Mouse (Mus musculus) C2C12 (cell line): Measurements from ENCODE around the gene Cisd3. TPM values are rescaled to one million over a fixed set of nuclear protein-coding genes. Genes with fewer than 3 reads are reported as not detected.

Experiments
- H3K27me3 ChIP-seq: one replicate; pipeline ENCODE4 v1.6.1; 2011; ENCODE audit not compliant: control insufficient read depth, insufficient read depth, insufficient read length
- H3K36me3 ChIP-seq: one replicate; pipeline ENCODE4 v1.6.1; 2011; ENCODE audit not compliant: control insufficient read depth, insufficient read depth
- H3K4me3 ChIP-seq: one replicate; pipeline ENCODE4 v1.5.1; 2011; ENCODE audit warnings: mild to moderate bottlenecking, control low read depth; ENCODE audit not compliant: poor library complexity, insufficient read depth, severe bottlenecking
- H3K79me2 ChIP-seq: one replicate; pipeline ENCODE4 v1.6.1; 2011; ENCODE audit not compliant: control insufficient read depth, insufficient read depth
- H3K79me3 ChIP-seq: one replicate; pipeline ENCODE4 v1.6.1; 2011; ENCODE audit warnings: low read depth, control low read depth
- H3ac ChIP-seq: one replicate; pipeline ENCODE3; 2011; ENCODE audit warnings: low read depth; ENCODE audit not compliant: control insufficient read depth, insufficient read length
- CEBPB ChIP-seq: IDR thresholded peaks from one replicate; pipeline ENCODE4 v1.6.1; 2011; ENCODE audit warnings: low read depth, mild to moderate bottlenecking, control low read depth, moderate library complexity
- CTCF ChIP-seq: IDR thresholded peaks from one replicate; pipeline ENCODE4 v1.5.1; 2011; ENCODE audit not compliant: control insufficient read depth, insufficient read depth, insufficient read length
- FOSL1 ChIP-seq: IDR thresholded peaks from one replicate; pipeline ENCODE4 v1.8.0; 2011; ENCODE audit warnings: mild to moderate bottlenecking, low read length; ENCODE audit not compliant: poor library complexity, insufficient read depth, severe bottlenecking
- MAX ChIP-seq: IDR thresholded peaks from one replicate; pipeline ENCODE4 v1.6.1; 2011; ENCODE audit warnings: mild to moderate bottlenecking, control low read depth
- MYOD1 ChIP-seq: IDR thresholded peaks from one replicate; pipeline ENCODE4 v1.6.1; 2011; ENCODE audit warnings: low read depth; ENCODE audit not compliant: control insufficient read depth, insufficient read length
- MYOG ChIP-seq: IDR thresholded peaks from one replicate; pipeline ENCODE4 v1.6.1; 2011; ENCODE audit not compliant: control insufficient read depth, insufficient read length; ENCODE audit errors: extremely low read depth
- USF1 ChIP-seq: IDR thresholded peaks from one replicate; pipeline ENCODE4 v1.6.1; 2011; ENCODE audit warnings: low read depth, mild to moderate bottlenecking, control low read depth, moderate library complexity
- polyA plus RNA-seq: library from polyadenylated mRNA; unstranded; fragments of >200 nt; fragmentation: generic; extraction: Trizol; gene quantifications from one replicate; pipeline ENCODE4 v1.2.1, GENCODE M21; 2012; ENCODE audit warnings: missing spikeins

The Cisd3 gene
- polyA plus RNA-seq, 1 experiment, result 110 TPM

DNA sequence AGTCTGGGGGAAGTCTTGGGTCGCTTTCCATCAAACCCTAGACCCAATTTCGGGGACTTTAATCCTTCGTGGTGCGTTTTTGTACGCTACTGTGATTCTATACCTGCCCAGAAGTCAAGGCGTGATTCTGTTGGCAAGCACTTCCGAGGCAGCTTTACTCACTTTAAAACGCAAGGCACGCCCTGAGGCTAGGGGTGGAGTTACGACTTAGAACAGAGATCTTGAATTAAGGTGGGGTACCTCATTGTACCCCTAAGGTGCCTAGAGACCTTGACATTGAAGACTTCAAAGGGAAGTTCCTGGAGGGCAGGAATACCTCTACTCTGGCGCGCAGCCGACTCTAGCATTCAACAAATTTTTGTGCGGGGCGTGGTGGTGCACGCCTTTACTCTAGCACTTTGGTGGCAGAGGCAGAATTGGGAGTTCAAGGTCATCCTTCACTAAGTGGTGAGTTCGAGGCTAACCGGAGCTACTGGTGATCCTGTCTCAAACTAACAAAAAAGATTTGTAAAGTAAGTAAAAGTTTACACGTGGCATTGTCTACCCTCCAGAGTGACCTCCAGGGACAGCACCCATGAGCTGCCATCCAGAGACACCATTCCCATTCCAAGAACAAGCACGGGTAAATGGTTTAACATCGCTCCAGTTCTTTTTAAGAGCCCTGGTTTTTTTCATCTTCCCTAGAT, 23.3 kb upstream of the Cisd3 start:
- H3K4me3 ChIP-seq, result peak overlapping the region; percentile 57

DNA sequence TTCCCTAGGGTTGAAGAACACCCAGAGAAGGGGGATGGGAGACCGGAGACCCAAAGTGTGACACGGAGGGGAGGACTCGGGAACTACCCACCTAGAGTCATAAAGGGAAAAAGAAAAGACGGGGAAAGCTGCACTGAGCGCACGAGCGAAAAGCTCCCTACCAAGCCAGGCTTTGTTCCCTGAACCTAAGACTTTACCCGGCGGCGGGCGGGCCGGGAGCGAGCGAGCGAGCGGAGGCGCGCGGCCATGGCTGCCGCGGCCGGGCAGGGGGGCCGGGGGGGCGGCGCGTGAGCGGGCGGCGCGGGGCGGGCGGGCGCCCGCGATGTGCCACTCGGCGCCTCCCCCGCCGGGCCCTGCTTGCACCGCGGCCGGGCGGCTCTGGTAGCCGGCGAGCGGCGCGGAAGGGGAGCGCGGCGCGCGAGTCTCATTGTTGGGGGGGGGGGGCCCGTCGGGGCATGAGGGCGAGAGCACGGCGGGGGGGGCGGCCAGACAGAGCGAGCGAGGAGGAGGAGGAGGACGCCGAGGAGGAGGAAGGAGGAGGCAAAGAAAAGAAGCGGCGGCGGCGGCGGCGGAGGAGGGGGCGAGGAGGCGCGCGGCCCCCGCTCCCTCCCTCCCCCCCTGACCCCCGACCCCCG, 22.6 kb upstream of the Cisd3 start, which contains the start of gene Mllt6:
Mllt6 (plus strand) TSS at position 522 of the 635 bp plus-strand sequence.
- Histone ChIP-seq H3ac (peak within 1 kb of the TSS; percentile 72), H3K79me3 (peaks cover 25% of the 10 kb centered on the region), H3K27me3 (no peaks in the 10 kb centered on the region), H3K36me3 (peaks cover 19% of the 10 kb centered on the region), H3K79me2 (peaks cover 54% of the 10 kb centered on the region), H3K4me3 (peak within 1 kb of the TSS; percentile 57)
- no peak for TF ChIP-seq MYOG
- TF ChIP-seq CTCF, result no peak
- no peak for TF ChIP-seq FOSL1
- no peak for TF ChIP-seq CEBPB
- no peak for TF ChIP-seq MYOD1
- TF ChIP-seq MAX, result no peak
- TF ChIP-seq USF1, result no peak

More for the DNA sequence above, 23.3 kb upstream of the Cisd3 start:
- no peaks in the 10 kb centered on the region for H3K27me3 ChIP-seq
- H3K79me2 ChIP-seq, result peaks cover 55% of the 10 kb centered on the region
- H3K79me3 ChIP-seq, result peaks cover 25% of the 10 kb centered on the region
- peak overlapping the region; percentile 27 for H3ac ChIP-seq
- TF ChIP-seq MYOD1, result no peak
- no peak for TF ChIP-seq MYOG
- TF ChIP-seq CEBPB, result no peak
- no peak for TF ChIP-seq FOSL1
- TF ChIP-seq USF1, result no peak
- no peak for TF ChIP-seq MAX
- TF ChIP-seq CTCF, result no peak
- H3K36me3 ChIP-seq, result peaks cover 19% of the 10 kb centered on the region

DNA sequence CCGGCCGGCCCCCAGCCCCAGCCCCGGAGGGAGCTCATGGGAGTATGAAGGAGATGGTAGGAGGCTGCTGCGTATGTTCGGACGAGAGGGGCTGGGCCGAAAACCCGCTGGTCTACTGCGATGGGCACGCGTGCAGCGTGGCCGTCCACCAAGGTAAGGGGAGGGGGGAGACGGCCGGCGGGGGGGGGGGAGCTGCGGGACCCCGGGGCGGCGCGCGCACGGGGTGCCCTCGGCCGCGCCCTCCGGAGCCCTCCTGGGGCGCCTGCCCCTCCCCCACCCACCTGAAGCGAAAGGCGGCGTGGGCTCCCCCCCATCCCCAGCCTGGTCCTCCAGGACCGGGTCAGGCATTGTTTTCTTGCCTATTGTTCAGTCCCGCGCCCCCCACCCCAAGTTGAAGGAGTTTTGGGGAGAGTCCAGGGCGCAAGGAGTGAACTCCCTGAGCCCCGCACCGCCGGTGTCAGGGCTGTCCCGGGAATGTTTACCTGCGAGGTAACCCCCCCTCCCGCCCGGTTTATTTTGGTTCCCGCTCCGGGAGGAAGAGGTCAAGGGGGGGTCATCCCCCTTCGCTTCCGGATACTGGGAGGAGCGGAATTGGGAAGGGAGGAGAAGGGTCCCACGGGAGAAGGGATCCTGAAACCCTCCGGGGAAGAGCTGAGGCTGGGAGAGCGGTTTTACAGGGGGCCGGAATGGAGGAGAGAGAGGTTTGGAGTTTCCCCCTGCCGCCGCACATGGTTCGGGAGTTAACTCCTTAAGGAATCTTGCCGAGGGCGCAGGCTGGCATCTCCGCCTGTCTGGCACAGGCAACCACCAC, 21.9 kb upstream of the Cisd3 start:
- Histone ChIP-seq H3ac (peak overlapping the region; percentile 72), H3K79me3 (peaks cover 23% of the 10 kb centered on the region), H3K36me3 (peaks cover 19% of the 10 kb centered on the region), H3K4me3 (peak overlapping the region; percentile 57), H3K27me3 (no peaks in the 10 kb centered on the region), H3K79me2 (peaks cover 47% of the 10 kb centered on the region)
- TF ChIP-seq MYOD1 (no peak), CEBPB (no peak), MYOG (no peak), CTCF (no peak), MAX (no peak), USF1 (no peak), FOSL1 (no peak)

DNA sequence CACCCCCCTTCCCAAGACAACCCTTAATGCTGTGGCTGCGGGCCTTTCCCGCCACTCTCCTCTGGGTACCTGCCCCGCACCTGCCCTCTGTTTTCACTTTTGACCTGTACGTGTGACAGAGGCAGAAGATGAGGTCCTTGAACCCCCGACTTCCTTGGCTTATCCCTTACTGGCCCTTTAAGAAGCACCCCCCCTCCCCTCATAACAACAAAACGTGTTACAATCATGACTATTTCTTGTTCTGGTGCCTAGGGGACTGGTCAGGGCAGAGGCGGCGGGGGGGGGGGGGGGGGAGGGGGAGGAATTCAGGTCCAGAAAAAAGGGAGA, 21.3 kb upstream of the Cisd3 start:
- H3K36me3 ChIP-seq, result peaks cover 19% of the 10 kb centered on the region
- H3K27me3 ChIP-seq, result no peaks in the 10 kb centered on the region
- peaks cover 21% of the 10 kb centered on the region for H3K79me3 ChIP-seq
- H3K4me3 ChIP-seq, result peak overlapping the region; percentile 57
- peaks cover 41% of the 10 kb centered on the region for H3K79me2 ChIP-seq
- TF ChIP-seq CEBPB (no peak), MYOD1 (no peak), MAX (no peak), CTCF (no peak), MYOG (no peak), FOSL1 (no peak), USF1 (no peak)
- H3ac ChIP-seq, result peak overlapping the region; percentile 72

DNA sequence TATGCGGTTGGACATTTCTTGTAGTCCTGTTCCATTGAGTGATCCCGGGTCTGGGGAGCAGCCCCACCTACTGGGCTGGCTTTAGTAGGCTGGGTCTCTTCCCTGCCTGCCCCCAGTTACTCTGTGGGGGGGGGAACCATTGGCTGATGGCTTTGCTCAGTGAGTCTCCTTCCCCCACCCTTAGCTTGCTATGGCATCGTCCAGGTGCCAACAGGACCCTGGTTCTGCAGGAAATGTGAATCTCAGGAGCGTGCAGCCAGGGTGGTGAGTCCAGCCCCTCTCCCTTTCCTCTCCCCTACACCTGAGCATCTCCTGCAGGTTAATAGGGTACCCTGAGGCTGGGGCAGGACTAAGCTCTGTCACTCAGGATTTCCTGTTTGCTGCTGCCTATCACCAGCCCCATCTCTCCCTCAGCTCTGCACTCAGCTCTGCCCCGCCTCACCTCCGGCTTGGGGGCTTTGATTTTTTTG, 20.8 kb upstream of the Cisd3 start:
- peaks cover 22% of the 10 kb centered on the region for H3K36me3 ChIP-seq
- peak overlapping the region; percentile 57 for H3K4me3 ChIP-seq
- peaks cover 36% of the 10 kb centered on the region for H3K79me2 ChIP-seq
- H3K27me3 ChIP-seq, result no peaks in the 10 kb centered on the region
- TF ChIP-seq CTCF (no peak), MYOG (no peak), MAX (no peak), CEBPB (no peak), FOSL1 (no peak), MYOD1 (no peak), USF1 (no peak)
- H3ac ChIP-seq, result peak overlapping the region; percentile 35
- H3K79me3 ChIP-seq, result peaks cover 19% of the 10 kb centered on the region
